Mouse (Mus musculus): ENCODE data around the gene Rpl12. TPM values are rescaled to one million over a fixed set of nuclear protein-coding genes. Genes with fewer than 3 reads are reported as not detected.

Gene Rpl12
- polyA plus RNA-seq (2015; fragmentation: Nextera tagmentation; extraction: Ambion mirVana), result 111 and 118 TPM in 2 replicates

DNA sequence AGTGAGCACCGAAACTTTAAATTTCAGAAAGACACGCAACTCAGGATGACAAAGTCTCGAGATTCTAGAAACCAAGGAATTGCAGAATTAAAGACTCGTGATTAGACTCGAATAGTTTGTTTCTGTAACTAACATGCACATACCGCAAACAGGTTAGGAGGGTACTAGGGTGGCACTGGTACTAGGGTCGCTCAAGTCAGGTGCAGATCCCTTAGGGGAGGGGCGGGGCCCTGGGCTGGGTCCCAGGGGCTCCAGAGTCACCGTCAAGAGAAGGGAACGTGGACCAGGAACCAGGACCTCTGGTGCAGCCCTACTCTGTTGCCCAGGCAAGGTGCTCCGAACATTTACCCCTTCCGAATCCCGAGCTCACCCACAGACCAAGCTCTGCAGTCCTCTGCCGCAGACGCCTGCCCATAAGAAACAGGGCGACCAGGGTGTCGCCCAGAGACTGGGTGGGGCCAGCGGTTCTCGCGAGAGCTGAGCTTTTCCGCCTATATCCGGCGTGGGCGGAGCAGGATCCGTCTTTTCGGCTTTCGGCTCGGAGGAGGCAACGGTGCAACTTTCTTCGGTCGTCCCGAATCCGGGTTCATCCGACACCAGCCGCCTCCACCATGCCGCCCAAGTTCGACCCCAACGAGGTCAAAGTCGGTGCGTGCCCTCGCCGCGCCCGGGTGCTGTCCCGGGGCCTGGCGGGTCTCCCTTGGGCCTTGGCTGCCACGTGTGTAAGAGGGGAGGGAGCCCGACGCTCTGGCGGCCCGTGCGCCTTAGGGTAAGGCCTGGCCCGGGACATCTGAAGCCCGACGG lies at the start of gene Rpl12, which contains the start of gene Lrsam1:
Gene Rpl12, plus strand, starts transcription at position 368 of the 804 bp plus-strand sequence.
Gene Lrsam1, minus strand, starts transcription at position 423 of the 804 bp plus-strand sequence.
- Histone ChIP-seq H3K27me3 (no peaks in the 10 kb centered on the region), H3K9ac (peak within 1 kb of the TSS; percentile 97), H3K4me3 (peak within 1 kb of the TSS; percentile 75), H3K9me3 (replicated peaks) (no peaks in the 10 kb centered on the region), H3K27ac (peak within 1 kb of the TSS; percentile 71), H3K4me2 (peak within 1 kb of the TSS; percentile 95), H3K4me1 (peaks cover 39% of the 10 kb centered on the region), H3K36me3 (ENCODE audit: poor library complexity, severe bottlenecking) (peaks cover 42% of the 10 kb centered on the region)
- 3% methylated on average over 55 of the region's 55 CpGs for WGBS
- peak; percentile 96 for ATAC-seq

DNA sequence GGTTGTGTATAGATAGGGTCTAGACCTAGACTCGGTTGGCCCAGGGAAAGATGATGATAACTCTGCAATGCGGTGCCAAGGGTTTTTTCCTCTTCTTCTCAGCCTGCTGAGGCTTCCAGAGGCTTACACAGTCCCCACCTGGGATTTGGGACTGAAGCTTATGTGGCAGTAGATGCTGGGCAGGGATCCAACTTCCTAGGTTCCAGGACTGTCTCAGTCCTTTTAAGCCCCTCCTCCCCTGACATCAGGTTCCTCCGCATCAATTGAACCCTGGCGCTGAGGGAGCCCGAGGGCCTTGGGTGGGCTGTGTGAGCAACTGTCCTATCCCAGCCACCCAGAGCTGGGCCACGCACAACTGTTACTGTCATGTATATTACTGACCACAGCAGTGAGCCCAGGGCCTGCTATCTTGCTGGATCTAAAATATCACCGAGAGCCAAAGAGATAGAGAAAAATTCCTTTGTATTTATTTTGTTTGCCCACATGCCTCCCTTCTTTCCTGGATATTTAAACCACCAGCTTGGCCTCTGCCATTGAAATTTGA lies 49.6 kb upstream of the Rpl12 start:
- Histone ChIP-seq H3K4me1 (peaks cover 26% of the 10 kb centered on the region), H3K9ac (no peak overlapping the region), H3K27ac (no peak overlapping the region), H3K4me2 (no peak overlapping the region), H3K4me3 (no peak overlapping the region), H3K36me3 (ENCODE audit: poor library complexity, severe bottlenecking) (peaks cover 26% of the 10 kb centered on the region), H3K9me3 (replicated peaks) (no peaks in the 10 kb centered on the region), H3K27me3 (peaks cover 15% of the 10 kb centered on the region; the same call in 1 of the 2 replicates)
- 83% methylated on average over 7 of the region's 7 CpGs for WGBS
- no peak for ATAC-seq

DNA sequence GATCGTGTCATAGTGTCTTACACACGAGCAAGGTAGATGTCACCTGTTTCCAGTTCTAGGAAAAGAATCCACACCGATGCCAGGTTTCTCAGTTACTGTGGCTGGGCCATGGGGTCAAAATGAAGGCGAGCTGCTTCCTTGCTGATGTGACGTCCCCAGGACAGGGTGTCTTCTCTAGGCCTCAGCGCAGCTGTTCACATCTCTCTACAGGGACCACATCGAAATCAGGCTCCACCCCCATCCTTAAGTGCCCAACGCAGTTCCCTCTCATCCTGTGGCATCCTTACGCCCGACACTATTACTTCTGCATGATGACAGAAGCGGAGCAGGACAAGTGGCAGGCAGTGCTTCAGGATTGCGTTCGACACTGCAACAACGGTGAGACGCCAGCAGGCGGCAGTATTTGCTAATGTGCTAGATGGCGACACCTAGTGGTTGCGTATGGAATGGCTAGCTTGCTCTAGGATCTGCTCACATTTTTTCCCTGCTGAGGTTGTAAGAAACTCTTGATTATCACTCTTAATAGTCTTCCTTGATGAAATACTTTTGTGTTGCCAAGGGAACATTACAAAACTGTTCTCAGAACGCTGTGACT lies 49.1 kb upstream of the Rpl12 start:
- H3K27ac ChIP-seq, result no peak overlapping the region
- H3K4me2 ChIP-seq, result no peak overlapping the region
- no peak overlapping the region for H3K4me3 ChIP-seq
- peaks cover 15% of the 10 kb centered on the region; the same call in 1 of the 2 replicates for H3K27me3 ChIP-seq
- H3K9ac ChIP-seq, result no peak overlapping the region
- peaks cover 20% of the 10 kb centered on the region for H3K4me1 ChIP-seq
- H3K36me3 ChIP-seq (ENCODE audit: poor library complexity, severe bottlenecking), result peaks cover 26% of the 10 kb centered on the region
- no peaks in the 10 kb centered on the region for H3K9me3 ChIP-seq (replicated peaks)
- peak; percentile 31; the same call in 1 of the 2 replicates for ATAC-seq
- WGBS, result 30% methylated on average over 19 of the region's 19 CpGs

DNA sequence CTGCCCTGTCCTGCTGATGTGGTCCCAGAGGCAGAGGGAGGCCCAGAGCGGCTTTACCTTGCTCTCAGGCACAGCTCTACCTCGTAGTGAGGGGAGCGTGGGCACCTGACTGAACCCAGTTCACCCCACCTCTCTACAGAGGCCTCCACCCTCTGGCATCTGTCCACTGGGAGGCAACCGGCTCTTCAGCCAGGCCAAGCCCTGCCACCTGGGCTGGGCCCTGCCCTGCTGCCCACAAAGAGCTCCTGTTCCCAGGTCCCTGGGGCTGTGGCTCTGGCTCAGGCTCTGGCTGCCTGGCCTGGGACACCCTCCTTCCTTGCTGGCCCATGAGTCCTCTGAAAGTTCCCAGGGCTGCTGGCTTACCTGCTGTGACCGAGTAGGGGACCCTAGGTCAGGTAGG lies 47.0 kb upstream of the Rpl12 start:
- Histone ChIP-seq H3K4me2 (no peak overlapping the region), H3K4me1 (no peaks in the 10 kb centered on the region), H3K9me3 (replicated peaks) (no peaks in the 10 kb centered on the region), H3K27ac (no peak overlapping the region), H3K36me3 (ENCODE audit: poor library complexity, severe bottlenecking) (peaks cover 33% of the 10 kb centered on the region), H3K4me3 (no peak overlapping the region), H3K9ac (peak overlapping the region; percentile 40; the same call in 1 of the 2 replicates), H3K27me3 (peaks cover 10% of the 10 kb centered on the region; the same call in 1 of the 2 replicates)
- ATAC-seq, result no peak; the same call in 1 of the 2 replicates
- 72% methylated on average over 5 of the region's 5 CpGs for WGBS

DNA sequence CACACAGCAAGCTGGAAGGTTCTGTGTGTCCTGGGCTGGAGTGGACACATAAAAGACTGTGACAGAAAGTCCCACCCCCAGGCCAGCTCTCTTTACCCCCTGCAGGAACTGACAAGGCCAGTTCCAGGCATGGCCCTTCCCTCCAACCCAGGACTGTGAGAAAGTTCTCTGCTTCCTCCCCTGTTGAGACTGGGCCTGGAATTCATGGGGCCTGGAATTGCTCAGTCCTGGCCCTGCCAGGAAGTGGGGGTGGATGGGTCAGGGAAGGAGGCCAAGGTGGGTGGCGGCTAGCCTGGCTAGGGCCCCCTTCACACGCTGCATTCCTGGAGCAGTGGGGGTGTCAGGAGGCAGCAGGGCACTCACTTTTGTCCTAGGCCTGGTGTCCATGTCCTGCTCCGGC lies 46.5 kb upstream of the Rpl12 start:
- WGBS, result 63% methylated on average over 3 of the region's 3 CpGs
- ATAC-seq, result no peak; the same call in 1 of the 2 replicates
- no peaks in the 10 kb centered on the region for H3K4me1 ChIP-seq
- H3K4me2 ChIP-seq, result no peak overlapping the region
- no peaks in the 10 kb centered on the region for H3K9me3 ChIP-seq (replicated peaks)
- peaks cover 9% of the 10 kb centered on the region; the same call in 1 of the 2 replicates for H3K27me3 ChIP-seq
- H3K9ac ChIP-seq, result no peak overlapping the region
- H3K4me3 ChIP-seq, result no peak overlapping the region
- no peak overlapping the region for H3K27ac ChIP-seq
- H3K36me3 ChIP-seq (ENCODE audit: poor library complexity, severe bottlenecking), result peaks cover 38% of the 10 kb centered on the region

DNA sequence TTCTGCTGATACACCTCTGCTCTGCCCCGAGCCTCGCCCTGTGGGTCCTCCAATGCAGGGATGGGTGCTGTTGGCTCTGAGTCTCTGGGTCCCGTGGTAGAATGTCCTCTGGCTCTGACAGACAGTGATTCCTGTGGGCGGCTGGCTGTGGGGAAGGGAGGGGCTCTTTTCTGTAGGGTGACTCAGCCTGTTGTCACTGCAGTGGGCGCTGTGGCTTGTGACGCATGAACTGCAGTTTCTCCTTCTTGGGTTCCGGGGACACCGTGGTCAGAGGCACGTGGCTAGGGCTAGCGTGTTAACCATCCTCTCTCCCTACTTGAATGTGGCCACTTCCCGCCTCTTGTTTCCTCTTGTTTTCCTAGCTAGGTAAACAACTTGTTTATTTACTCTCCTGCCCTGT lies 43.8 kb upstream of the Rpl12 start:
- ATAC-seq, result no peak
- Histone ChIP-seq H3K27ac (no peak overlapping the region), H3K9me3 (replicated peaks) (no peaks in the 10 kb centered on the region), H3K4me3 (no peak overlapping the region), H3K9ac (no peak overlapping the region), H3K27me3 (no peaks in the 10 kb centered on the region), H3K36me3 (ENCODE audit: poor library complexity, severe bottlenecking) (peaks cover 46% of the 10 kb centered on the region), H3K4me1 (no peaks in the 10 kb centered on the region), H3K4me2 (no peak overlapping the region)
- 83% methylated on average over 11 of the region's 11 CpGs for WGBS

DNA sequence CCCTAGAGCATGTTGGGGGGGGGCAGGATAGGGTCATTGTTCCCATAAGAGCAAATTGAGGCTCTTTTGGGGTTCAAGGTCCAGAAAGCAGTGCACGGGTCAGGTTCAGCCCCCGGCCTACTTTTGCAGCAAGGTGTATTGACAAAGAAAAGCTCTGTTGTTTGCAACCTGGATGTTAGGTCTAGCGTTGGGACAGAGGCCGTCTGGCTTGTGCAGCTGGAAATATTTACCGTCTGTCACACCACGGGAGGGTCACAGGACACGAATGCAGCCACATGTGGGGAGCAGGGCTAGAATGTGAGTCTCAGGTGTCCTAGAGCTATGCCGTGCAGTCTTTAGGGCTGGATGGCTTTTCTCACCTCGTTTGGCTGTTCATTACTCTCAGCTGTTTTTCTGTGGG lies 43.0 kb upstream of the Rpl12 start:
- Histone ChIP-seq H3K4me2 (no peak overlapping the region), H3K27ac (no peak overlapping the region), H3K27me3 (no peaks in the 10 kb centered on the region), H3K9me3 (replicated peaks) (no peaks in the 10 kb centered on the region), H3K4me1 (no peaks in the 10 kb centered on the region), H3K9ac (no peak overlapping the region), H3K4me3 (no peak overlapping the region), H3K36me3 (ENCODE audit: poor library complexity, severe bottlenecking) (peaks cover 55% of the 10 kb centered on the region)
- 87% methylated on average over 9 of the region's 9 CpGs for WGBS
- no peak for ATAC-seq

DNA sequence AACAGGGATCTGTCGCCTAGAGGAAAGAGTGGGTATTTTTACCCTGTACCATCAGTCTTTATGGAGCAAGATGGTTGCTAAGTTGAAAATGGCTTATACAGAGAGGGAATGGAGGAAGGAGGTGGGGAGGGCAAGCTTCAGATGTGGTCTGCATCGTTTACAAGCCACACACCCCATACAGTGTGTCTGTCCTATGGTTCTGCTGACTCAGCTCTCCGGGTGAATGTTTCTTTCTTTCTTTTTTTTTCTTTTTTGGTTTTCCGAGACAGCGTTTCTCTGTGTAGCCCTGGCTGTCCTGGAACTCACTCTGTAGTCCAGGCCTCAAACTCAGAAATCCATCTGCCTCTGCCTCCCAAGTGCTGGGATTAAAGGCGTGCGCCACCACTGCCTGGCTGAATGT lies 40.1 kb upstream of the Rpl12 start:
- H3K9me3 ChIP-seq (replicated peaks), result no peaks in the 10 kb centered on the region

DNA sequence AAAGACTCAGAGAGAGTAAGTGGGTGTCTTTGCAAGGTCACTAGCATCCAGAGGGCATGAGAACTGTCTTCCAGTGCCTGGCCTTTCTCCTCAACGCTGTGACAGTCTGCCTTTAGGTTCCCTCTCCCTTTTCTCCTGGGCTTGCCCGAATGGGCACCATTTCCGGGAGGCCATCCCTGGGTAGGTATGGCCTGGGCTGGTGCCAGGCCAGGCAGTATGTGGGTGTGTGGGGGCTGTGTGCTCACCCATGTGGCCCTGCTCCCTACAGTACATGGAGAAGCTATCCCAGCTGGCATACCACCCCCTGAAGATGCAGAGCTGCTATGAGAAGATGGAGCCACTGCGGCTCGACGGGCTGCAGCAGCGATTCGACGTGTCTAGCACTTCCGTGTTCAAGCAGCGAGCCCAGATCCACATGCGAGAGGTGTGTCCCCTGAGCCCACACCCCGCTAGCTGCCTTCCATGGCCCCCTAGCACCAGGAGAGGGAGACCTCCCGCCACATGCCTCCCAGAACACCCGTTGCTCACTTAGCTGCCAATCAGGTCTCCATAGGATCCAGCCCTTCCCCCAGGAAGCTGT lies 39.5 kb upstream of the Rpl12 start:
- no peak overlapping the region for H3K4me2 ChIP-seq
- no peak overlapping the region for H3K4me3 ChIP-seq
- H3K4me1 ChIP-seq, result no peaks in the 10 kb centered on the region
- no peaks in the 10 kb centered on the region for H3K9me3 ChIP-seq (replicated peaks)
- peaks cover 74% of the 10 kb centered on the region for H3K36me3 ChIP-seq (ENCODE audit: poor library complexity, severe bottlenecking)
- peak overlapping the region; percentile 30; the same call in 1 of the 2 replicates for H3K9ac ChIP-seq
- no peak for ATAC-seq
- no peak overlapping the region for H3K27ac ChIP-seq
- 88% methylated on average over 15 of the region's 15 CpGs for WGBS
- H3K27me3 ChIP-seq, result no peaks in the 10 kb centered on the region

More for the DNA sequence above, 40.1 kb upstream of the Rpl12 start:
- Histone ChIP-seq H3K27ac (no peak overlapping the region), H3K36me3 (ENCODE audit: poor library complexity, severe bottlenecking) (peaks cover 71% of the 10 kb centered on the region), H3K4me2 (no peak overlapping the region), H3K4me1 (no peaks in the 10 kb centered on the region), H3K4me3 (no peak overlapping the region), H3K9ac (no peak overlapping the region), H3K27me3 (no peaks in the 10 kb centered on the region)
- 83% methylated on average over 7 of the region's 7 CpGs for WGBS
- ATAC-seq, result no peak

DNA sequence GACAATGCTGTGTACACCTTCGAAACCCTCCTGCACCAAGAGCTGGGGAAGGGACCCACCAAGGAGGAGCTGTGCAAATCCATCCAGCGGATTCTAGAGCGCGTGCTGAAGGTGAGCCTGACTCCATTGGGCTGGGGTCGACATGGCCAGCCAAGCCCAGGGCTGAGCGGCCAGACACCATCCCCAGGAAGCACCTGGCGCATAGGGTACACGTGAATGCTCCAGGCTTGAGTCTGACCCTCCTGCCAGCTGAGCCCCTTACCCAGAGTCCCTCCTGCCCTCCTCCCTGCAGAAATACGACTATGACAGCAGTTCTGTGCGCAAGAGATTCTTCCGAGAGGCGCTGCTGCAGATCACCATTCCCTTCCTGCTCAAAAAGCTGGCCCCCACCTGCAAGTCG lies 38.8 kb upstream of the Rpl12 start:
- Histone ChIP-seq H3K9me3 (replicated peaks) (no peaks in the 10 kb centered on the region), H3K4me1 (no peaks in the 10 kb centered on the region), H3K36me3 (ENCODE audit: poor library complexity, severe bottlenecking) (peaks cover 76% of the 10 kb centered on the region), H3K27me3 (no peaks in the 10 kb centered on the region), H3K27ac (no peak overlapping the region), H3K4me3 (no peak overlapping the region), H3K4me2 (no peak overlapping the region), H3K9ac (no peak overlapping the region)
- 91% methylated on average over 13 of the region's 13 CpGs for WGBS
- ATAC-seq, result no peak

DNA sequence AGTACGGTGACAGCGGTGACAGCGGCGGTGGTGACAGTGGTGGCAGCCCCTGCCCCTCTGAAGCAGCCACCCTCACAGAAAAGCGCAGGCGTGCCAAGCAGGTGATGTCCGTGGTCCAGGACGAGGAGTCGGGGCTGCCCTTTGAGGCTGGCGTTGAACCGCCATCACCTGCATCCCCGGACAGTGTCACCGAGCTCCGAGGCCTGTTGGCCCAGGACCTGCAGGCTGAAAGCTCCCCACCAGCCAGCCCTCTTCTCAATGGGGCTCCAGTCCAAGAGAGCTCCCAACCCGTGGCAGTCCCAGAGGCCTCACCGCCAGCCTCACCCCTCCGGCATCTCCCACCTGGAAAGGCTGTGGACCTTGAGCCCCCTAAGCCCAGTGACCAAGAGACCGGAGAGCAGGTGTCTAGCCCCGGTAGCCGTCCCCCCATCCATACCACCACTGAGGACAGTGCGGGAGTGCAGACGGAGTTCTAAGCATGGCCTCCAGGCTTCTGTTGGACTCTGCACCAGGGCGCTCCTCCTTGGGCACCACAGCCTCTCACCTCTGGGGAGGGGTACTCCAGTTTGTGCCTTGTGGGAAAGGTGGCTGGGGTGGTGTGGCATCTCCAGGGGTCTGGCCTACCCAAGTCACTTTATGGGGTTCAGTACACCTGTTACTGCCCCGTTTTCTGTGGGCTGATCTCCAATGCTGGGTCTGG lies 37.7 kb upstream of the Rpl12 start:
- no peak overlapping the region for H3K27ac ChIP-seq
- ATAC-seq, result no peak
- H3K4me3 ChIP-seq, result no peak overlapping the region
- WGBS, result 93% methylated on average over 24 of the region's 24 CpGs
- H3K27me3 ChIP-seq, result no peaks in the 10 kb centered on the region
- no peak overlapping the region for H3K4me2 ChIP-seq
- H3K9me3 ChIP-seq (replicated peaks), result no peaks in the 10 kb centered on the region
- no peaks in the 10 kb centered on the region for H3K4me1 ChIP-seq
- no peak overlapping the region for H3K9ac ChIP-seq
- peaks cover 76% of the 10 kb centered on the region for H3K36me3 ChIP-seq (ENCODE audit: poor library complexity, severe bottlenecking)
